Mouse (Mus musculus) neural tube, embryonic 10.5 days (tissue): Measurements from ENCODE around the gene Galnt17.

Experiments used
- DNase-seq: peaks from one replicate; pipeline ENCODE4 v3.0.0-alpha.2; 2017; ENCODE audit warnings: low spot score; ENCODE audit errors: extremely low spot score

Galnt17 gene

DNA sequence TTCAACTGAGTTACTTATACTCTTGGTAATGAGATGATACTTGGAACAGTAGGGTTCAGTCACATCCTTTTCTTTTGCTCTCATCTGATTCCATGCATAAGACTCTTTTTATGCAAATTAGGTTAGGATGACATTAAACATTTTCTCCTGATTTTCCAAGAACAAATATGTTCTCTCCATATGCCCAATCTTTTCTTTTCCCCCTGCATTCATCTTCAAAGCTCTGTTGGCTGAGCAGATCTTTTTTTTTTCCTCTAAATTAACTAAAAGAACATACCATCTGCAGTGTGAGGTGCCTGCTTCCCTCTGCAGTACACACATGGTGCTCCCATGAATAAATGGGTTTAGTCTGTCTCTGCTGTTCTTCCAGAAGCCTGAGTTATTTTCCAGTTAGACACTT lies 173.5 kb downstream of the Galnt17 start:
- no peak for DNase-seq

DNA sequence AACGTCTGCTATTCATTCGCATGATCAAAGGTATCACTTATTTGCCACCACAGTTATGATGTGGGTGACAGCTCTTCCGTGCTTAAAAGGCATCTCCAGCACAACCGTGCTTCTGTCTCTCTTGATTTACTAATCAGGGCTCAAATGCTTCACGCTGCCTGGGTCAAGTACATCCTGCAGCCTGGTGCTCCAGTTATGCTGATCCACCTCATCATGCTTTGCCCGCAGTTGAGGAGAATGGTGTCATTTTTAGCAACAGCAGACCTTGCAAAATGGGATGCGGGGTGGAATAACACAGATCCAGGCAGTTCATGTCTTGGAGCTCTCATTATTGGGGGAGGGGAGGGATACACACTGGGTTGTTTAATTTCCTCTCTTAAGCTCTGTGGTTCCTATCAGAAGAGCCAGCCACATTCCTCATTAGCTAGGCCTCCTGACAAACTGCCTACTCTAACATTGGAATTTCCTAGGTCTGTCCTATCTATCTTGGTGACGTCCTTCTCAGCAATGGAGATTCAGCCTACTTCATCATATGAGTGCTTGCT lies 187.9 kb downstream of the Galnt17 start:
- DNase-seq, result no peak

- DNase-seq, result no peak
Observed at GRCm38 (mm10) chr5:131119896-131120295, 188.4 kb downstream of the Galnt17 start.

GRCm38 (mm10) chr5:131117391-131118040 lies 190.8 kb downstream of the Galnt17 start:
- no peak for DNase-seq

GRCm38 (mm10) chr5:131113850-131114470 lies 194.3 kb downstream of the Galnt17 start:
- no peak for DNase-seq

DNA sequence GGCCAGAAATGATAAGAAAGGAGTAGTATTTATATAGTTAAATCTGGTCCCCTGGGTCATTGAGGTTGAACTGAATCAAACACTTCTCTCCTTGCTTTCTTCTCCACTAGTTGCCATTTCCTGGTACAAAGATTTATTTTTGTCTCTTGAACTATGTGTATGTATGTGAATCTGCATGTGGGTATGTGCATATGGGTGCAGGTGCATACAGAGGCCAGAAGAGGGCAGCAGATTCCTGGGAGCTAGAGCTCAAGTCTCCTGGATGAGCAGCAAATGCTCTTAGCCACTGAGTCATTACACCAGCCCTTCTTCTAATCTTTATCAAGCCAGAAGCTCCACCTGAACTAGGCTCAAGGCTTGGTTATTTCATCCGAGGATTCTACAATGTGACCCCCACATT lies 201.1 kb downstream of the Galnt17 start:
- no peak for DNase-seq

GRCm38 (mm10) chr5:131096824-131097223 lies 211.5 kb downstream of the Galnt17 start:
- no peak for DNase-seq

- DNase-seq, result no peak
Observed at GRCm38 (mm10) chr5:131095635-131096034, 212.7 kb downstream of the Galnt17 start.

DNA sequence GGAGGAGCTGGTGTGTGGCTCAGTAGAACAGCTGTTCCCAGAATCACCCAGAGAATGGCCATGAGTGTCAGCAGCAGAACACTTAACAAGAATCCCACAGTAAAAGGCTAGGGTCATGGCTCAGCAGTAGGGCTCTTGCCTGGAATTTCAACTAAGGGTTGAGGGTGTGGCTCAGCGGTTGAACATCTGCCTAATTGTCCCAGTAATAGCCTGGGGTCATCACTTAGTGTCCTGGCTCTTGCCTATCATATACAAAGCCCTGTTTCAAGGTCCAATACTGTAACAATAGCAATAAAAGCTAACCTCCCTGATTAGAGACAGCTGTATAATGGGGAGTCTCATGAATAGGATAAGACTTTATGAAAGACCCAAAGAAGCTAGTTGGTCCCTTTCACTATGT lies 213.5 kb downstream of the Galnt17 start:
- no peak for DNase-seq

DNA sequence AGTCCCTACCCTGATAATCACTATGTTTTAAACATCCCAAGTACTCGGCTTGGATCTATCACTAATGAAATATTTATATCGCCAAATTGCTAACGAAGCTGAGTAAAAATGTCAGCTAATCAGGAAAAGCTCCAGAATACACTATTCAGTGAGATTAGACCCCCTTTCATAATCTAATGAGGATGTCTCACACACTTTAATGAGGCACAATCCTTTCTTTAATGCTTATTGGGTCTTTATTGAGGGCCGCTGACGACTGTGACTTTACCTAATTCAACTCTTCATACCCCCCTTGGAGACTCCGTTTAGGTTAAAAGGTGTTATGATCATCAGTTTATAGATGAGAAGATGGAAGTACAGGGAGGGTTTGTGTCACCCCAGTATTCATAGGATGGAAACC lies 214.2 kb downstream of the Galnt17 start:
- DNase-seq, result no peak

GRCm38 (mm10) chr5:131089876-131090275 lies 218.4 kb downstream of the Galnt17 start:
- no peak for DNase-seq

DNA sequence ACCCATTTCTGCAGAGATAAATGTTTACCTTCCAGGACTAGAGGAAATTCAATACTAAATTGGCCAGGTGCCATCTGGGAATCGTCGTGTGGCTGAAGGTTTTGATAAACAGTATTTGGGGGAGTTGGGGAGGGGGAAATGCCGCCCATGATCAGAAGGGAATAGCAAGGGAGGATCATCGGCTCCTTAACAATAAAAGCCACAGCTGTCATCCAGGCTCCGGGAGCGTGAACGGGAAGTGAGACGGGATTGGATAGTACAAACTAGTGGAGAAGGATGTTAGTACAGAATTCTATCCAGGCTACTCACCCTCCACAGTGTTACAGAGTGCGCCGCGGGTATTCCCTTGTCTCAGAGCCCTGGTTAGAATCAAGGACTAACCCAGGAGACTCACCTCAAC lies 219.4 kb downstream of the Galnt17 start:
- DNase-seq, result no peak

DNA sequence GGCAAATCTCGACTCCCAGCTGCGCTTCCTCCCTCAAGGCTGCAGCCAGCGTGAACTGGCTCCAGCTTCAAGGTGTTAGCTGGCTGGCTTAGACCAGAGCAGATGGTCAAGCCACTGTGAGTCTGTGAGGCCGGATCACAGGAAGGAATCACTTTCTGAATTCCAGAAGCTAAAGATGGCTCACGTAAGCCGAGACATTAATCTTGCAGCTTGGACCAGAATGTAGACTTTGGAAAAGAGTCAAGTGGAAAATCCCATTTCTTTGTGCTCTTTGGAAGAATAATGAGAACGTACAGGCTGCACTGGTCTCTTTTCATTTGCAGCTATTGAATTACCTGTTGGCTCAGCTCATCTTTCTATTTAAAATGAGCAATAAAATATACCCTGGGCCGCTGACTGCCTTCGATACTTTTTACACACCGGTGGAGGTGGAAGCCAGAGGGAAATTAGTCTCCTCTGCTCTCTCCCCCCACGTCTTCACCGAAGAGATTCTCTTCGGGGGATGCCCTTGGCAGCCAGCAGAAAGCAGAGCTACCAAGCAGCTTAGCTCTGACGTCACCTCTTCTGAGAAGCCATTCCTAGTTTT lies 225.1 kb downstream of the Galnt17 start:
- no peak for DNase-seq

DNA sequence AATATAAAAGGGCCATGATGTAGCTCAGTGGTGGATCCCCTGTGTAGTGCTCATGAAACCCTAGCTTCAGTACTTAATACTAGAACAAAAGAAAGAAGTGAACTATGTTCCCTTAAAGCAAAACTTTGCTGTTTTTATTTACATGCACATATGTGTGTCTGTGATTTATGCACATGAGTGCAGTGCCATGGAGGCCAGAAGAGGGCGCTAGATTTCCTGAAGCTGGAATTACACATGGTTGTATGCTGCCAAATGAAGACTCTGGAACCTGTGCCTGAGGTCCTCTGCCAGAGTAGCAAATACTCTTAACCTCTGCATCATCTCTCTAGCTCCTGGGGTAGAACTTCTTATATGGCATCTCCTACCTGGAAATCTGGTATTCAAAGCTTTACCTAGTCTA lies 230.6 kb downstream of the Galnt17 start:
- DNase-seq, result no peak

DNA sequence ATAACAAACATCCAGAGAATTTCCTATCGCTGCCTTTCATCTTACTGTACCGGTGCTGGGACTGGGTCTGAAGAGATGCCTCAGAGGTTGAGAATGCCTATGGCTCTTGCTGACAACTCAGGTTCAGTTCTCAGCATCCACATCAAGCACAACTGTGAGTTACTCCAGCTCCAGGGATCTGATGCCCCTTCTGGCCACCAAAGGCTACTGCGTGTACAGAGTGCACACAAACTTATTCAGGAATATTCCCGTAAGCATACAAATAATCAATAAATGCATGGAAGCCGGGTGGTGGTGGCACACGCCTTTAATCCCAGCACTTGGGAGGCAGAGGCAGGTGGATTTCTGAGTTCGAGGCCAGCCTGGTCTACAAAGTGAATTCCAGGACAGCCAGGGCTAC lies 232.5 kb downstream of the Galnt17 start:
- DNase-seq, result no peak

GRCm38 (mm10) chr5:131074295-131074694 lies 234.0 kb downstream of the Galnt17 start:
- no peak for DNase-seq

DNA sequence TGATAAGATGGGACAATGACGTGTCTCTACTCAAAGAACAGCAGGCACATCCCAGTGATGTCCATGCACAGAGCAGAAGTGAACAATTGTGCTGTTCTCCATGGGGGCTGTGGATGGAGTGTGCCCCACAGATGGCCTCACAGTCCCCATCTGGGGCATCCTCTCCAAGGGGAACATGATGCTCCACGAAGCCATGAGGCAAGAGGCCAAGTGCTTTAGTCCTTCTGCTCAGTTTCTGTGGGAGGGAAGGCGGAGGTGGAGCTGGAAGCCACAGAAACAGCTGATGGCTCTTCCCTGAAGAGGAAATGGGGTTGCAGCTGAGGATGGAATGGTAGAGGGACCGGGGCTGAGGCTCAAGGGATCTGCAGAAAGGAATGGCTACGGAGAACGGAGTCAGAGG lies 243.1 kb downstream of the Galnt17 start:
- DNase-seq, result no peak

DNA sequence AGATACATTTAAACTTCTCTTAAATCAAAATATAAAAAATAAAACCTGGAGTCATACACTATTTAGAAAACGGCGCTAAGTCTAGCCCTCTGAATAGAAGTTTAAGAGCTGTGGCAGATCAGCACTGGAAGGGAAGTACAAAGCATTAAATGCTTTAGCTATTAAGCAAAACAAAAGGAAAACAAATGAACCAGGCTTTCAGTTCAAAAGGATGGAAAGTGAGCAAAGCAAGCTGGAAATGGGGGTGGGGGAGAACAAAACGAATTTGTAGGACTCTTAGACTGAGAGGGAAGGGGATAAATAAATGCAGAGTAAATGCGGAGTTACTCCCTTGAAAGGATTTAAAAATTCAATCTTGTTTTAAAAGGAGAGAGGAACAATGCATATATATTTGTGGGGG lies 259.8 kb downstream of the Galnt17 start:
- DNase-seq, result no peak

GRCm38 (mm10) chr5:131043130-131043529 lies 265.2 kb downstream of the Galnt17 start:
- no peak for DNase-seq

- no peak for DNase-seq
Observed at GRCm38 (mm10) chr5:131040441-131040840, 267.9 kb downstream of the Galnt17 start.

GRCm38 (mm10) chr5:131039611-131040313 lies 268.5 kb downstream of the Galnt17 start:
- DNase-seq, result no peak

DNA sequence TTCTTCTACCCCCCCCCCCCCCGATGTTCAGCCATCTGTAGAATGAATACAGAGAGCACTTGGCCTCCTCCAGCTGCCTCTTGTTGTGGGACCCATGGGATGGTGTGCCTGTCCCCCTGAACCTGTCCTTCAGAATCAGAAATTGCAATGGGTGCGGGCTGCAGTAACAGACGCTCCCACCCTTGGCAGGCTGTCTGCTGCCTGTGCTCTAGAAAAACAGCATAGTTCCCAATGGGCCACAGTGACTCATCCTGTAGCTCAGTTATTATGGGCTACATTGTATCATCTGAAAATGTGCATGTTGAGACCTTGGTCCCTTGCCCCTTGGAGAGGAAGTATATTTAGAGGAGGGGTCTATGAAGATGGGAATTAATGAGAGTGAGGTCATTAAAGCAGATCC lies 283.8 kb downstream of the Galnt17 start:
- DNase-seq, result no peak
